Mouse (Mus musculus): ENCODE data around the gene Samd14.
"Not testable (repeated sequence)": the region's sequence is repeated elsewhere in the genome, so short reads cannot be mapped to it uniquely, and the experiment has no call there.

Gene Samd14

GRCm38 (mm10) chr11:95009629-95010014 is at the start of gene Samd14:
Samd14 (plus strand) TSS chr11:95009879.
- peak; percentile 44 for DNase-seq (ENCODE audit: low read depth, low spot score)

GRCm38 (mm10) chr11:94962534-94963101 is 47.1 kb upstream of the Samd14 start:
- DNase-seq (ENCODE audit: low read depth, low spot score): no peak

- DNase-seq (ENCODE audit: low read depth, low spot score): no peak
Observed at GRCm38 (mm10) chr11:94967419-94967818, 42.3 kb upstream of the Samd14 start, which contains the start of gene Hils1. Hils1 (plus strand) TSS chr11:94967593.

GRCm38 (mm10) chr11:94968187-94968586 is 41.5 kb upstream of the Samd14 start:
- no peak for DNase-seq (ENCODE audit: low read depth, low spot score)

GRCm38 (mm10) chr11:94969709-94970108 is 40.0 kb upstream of the Samd14 start:
- not testable (repeated sequence) for DNase-seq (ENCODE audit: low read depth, low spot score)

GRCm38 (mm10) chr11:94970210-94970943 is 39.3 kb upstream of the Samd14 start:
- DNase-seq (ENCODE audit: low read depth, low spot score): peak; percentile 60

GRCm38 (mm10) chr11:94971895-94972615 is 37.6 kb upstream of the Samd14 start:
- DNase-seq (ENCODE audit: low read depth, low spot score): no peak

- no peak for DNase-seq (ENCODE audit: low read depth, low spot score)
Observed at GRCm38 (mm10) chr11:94972887-94973286, 36.8 kb upstream of the Samd14 start.

GRCm38 (mm10) chr11:94973313-94973712 is 36.4 kb upstream of the Samd14 start:
- DNase-seq (ENCODE audit: low read depth, low spot score): no peak

GRCm38 (mm10) chr11:94974951-94975350 is 34.7 kb upstream of the Samd14 start:
- DNase-seq (ENCODE audit: low read depth, low spot score): no peak

GRCm38 (mm10) chr11:94976199-94976598 is 33.5 kb upstream of the Samd14 start, which contains the start of gene Sgca:
Sgca (minus strand) TSS chr11:94976327.
- DNase-seq (ENCODE audit: low read depth, low spot score): no peak

GRCm38 (mm10) chr11:94978178-94978915 is 31.3 kb upstream of the Samd14 start:
- DNase-seq (ENCODE audit: low read depth, low spot score): no peak

GRCm38 (mm10) chr11:94978947-94979346 is 30.7 kb upstream of the Samd14 start:
- peak; percentile 92 for DNase-seq (ENCODE audit: low read depth, low spot score)

GRCm38 (mm10) chr11:94979462-94980179 is 30.1 kb upstream of the Samd14 start:
- no peak for DNase-seq (ENCODE audit: low read depth, low spot score)

GRCm38 (mm10) chr11:94985140-94985539 is 24.5 kb upstream of the Samd14 start:
- no peak for DNase-seq (ENCODE audit: low read depth, low spot score)

- no peak for DNase-seq (ENCODE audit: low read depth, low spot score)
Observed at GRCm38 (mm10) chr11:94985822-94986221, 23.9 kb upstream of the Samd14 start.

GRCm38 (mm10) chr11:94986435-94986834 is 23.2 kb upstream of the Samd14 start:
- no peak for DNase-seq (ENCODE audit: low read depth, low spot score)

- no peak for DNase-seq (ENCODE audit: low read depth, low spot score)
Observed at GRCm38 (mm10) chr11:94987341-94987740, 22.3 kb upstream of the Samd14 start.

GRCm38 (mm10) chr11:94987851-94988250 is 21.8 kb upstream of the Samd14 start:
- DNase-seq (ENCODE audit: low read depth, low spot score): no peak

- no peak for DNase-seq (ENCODE audit: low read depth, low spot score)
Observed at GRCm38 (mm10) chr11:94988780-94989561, 20.7 kb upstream of the Samd14 start.
